Mouse (Mus musculus) E14TG2a.4 (cell line): ENCODE results near the gene Tdrd3.

Experiments used
- H3K27me3 ChIP-seq: 2 replicates; pipeline ENCODE4 v1.6.1; 2014; ENCODE audit warnings: low read length, control low read depth; ENCODE audit not compliant: insufficient read depth
- H3K36me3 ChIP-seq: 2 replicates; pipeline ENCODE4 v1.6.1; 2014; ENCODE audit warnings: low read length, control low read depth; ENCODE audit not compliant: insufficient read depth
- H3K4me1 ChIP-seq: replicated peaks from 2 replicates; pipeline ENCODE4 v1.6.1; 2014; ENCODE audit warnings: low read depth, low read length, control low read depth
- H3K4me3 ChIP-seq: replicated peaks from 2 replicates; pipeline ENCODE4 v1.5.1; 2014; ENCODE audit warnings: mild to moderate bottlenecking, low read length
- H3K9me3 ChIP-seq: 2 replicates; pipeline ENCODE4 v1.6.1; 2014; ENCODE audit warnings: low read length, control low read depth
- CTCF ChIP-seq: conservative IDR thresholded peaks from 2 replicates; pipeline ENCODE4 v1.5.1; 2014; ENCODE audit warnings: low read length
- NANOG ChIP-seq: IDR thresholded peaks from 2 replicates; pipeline ENCODE4 v1.6.1; 2014; ENCODE audit warnings: borderline replicate concordance, low read length, mixed read lengths
- POU5F1 ChIP-seq: IDR thresholded peaks from 2 replicates; pipeline ENCODE4 v1.6.1; 2014; ENCODE audit warnings: low read length, borderline replicate concordance

The Tdrd3 gene

GRCm38 (mm10) chr14:87415808-87416721 is at the start of gene Tdrd3:
Tdrd3 (plus strand) TSS chr14:87416639.
- TF ChIP-seq POU5F1 (no peak), NANOG (no peak), CTCF (no peak)
- Histone ChIP-seq H3K4me3 (peak within 1 kb of the TSS; percentile 89), H3K9me3 (no peaks in the 10 kb centered on the region), H3K36me3 (no peaks in the 10 kb centered on the region), H3K27me3 (no peaks in the 10 kb centered on the region), H3K4me1 (peaks cover 28% of the 10 kb centered on the region)

DNA sequence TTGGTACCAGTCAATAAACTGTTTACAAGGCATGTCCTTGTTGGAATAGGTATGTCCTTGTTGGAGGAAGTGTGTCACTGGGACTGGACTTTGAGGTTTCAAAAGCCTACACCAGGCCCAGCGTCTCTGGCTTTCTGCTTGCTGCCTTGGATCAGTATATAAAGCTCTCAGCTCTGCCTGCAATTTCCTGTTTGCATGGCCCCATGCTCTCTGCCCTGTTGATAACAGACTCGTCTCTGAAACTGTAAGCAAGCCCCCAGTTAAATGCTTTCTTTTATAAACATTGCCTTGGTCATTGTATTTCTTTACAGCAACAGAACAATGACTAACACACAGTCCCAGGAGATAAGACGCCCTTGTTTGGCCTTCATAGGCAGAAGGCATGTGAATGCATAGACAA is 49.3 kb upstream of the Tdrd3 start:
- Histone ChIP-seq H3K4me1 (peaks cover 9% of the 10 kb centered on the region), H3K27me3 (no peaks in the 10 kb centered on the region), H3K4me3 (no peak overlapping the region), H3K36me3 (no peaks in the 10 kb centered on the region), H3K9me3 (no peaks in the 10 kb centered on the region)
- no peak for TF ChIP-seq POU5F1
- no peak for TF ChIP-seq CTCF
- TF ChIP-seq NANOG: no peak

DNA sequence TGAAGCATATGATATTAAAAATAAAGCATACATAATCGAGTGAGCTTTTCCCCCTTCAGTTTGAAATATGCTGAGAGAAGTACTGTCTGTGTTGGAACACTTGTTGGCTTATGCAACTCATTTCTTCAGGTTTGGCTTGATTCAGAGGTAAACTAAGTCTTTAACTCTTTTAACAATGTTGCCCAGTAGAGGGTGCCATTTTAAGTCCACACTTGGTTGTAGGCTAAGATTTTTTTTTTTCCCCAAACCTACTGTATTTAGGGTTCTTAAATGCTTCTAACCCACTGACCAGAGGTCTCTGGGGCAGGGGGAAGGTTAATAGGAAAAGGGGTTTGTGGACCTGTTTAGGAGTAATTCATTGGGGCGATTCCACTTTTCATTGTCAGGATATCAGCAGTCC is 33.4 kb upstream of the Tdrd3 start:
- no peaks in the 10 kb centered on the region for H3K27me3 ChIP-seq
- peaks cover 45% of the 10 kb centered on the region for H3K9me3 ChIP-seq
- TF ChIP-seq CTCF: 0 out of 2 replicates have a peak, but pooled peaks have one; percentile 12
- no peak for TF ChIP-seq POU5F1
- no peak for TF ChIP-seq NANOG
- H3K36me3 ChIP-seq: no peaks in the 10 kb centered on the region; the same call in 1 of the 2 replicates
- H3K4me3 ChIP-seq: no peak overlapping the region
- H3K4me1 ChIP-seq: no peaks in the 10 kb centered on the region

- Histone ChIP-seq H3K4me1 (no peaks in the 10 kb centered on the region), H3K4me3 (no peak overlapping the region), H3K36me3 (no peaks in the 10 kb centered on the region; the same call in 1 of the 2 replicates), H3K9me3 (peaks cover 38% of the 10 kb centered on the region), H3K27me3 (no peaks in the 10 kb centered on the region)
- TF ChIP-seq POU5F1 (no peak), NANOG (no peak), CTCF (no peak)
Measured at GRCm38 (mm10) chr14:87384288-87385268, 31.9 kb upstream of the Tdrd3 start.

- TF ChIP-seq POU5F1 (no peak), NANOG (peak; percentile 94), CTCF (no peak)
- no peaks in the 10 kb centered on the region for H3K27me3 ChIP-seq
- peaks cover 59% of the 10 kb centered on the region for H3K9me3 ChIP-seq
- no peaks in the 10 kb centered on the region for H3K4me1 ChIP-seq
- H3K36me3 ChIP-seq: no peaks in the 10 kb centered on the region
- no peak overlapping the region for H3K4me3 ChIP-seq
Measured at GRCm38 (mm10) chr14:87393096-87393495, 23.3 kb upstream of the Tdrd3 start.

GRCm38 (mm10) chr14:87396643-87397042 is 19.8 kb upstream of the Tdrd3 start:
- TF ChIP-seq POU5F1 (no peak), CTCF (no peak)
- Histone ChIP-seq H3K4me3 (no peak overlapping the region), H3K36me3 (no peaks in the 10 kb centered on the region), H3K27me3 (no peaks in the 10 kb centered on the region), H3K4me1 (no peaks in the 10 kb centered on the region), H3K9me3 (peaks cover 64% of the 10 kb centered on the region)

GRCm38 (mm10) chr14:87415486-87415807 is 992 bp upstream of the Tdrd3 start:
- Histone ChIP-seq H3K4me1 (peaks cover 25% of the 10 kb centered on the region), H3K36me3 (no peaks in the 10 kb centered on the region), H3K27me3 (no peaks in the 10 kb centered on the region), H3K4me3 (peak overlapping the region; percentile 89), H3K9me3 (no peaks in the 10 kb centered on the region)
- TF ChIP-seq CTCF (no peak), NANOG (no peak), POU5F1 (no peak)
